23 mouse cellular contexts compared by ENCODE assay signal in the genomic region with DNA sequence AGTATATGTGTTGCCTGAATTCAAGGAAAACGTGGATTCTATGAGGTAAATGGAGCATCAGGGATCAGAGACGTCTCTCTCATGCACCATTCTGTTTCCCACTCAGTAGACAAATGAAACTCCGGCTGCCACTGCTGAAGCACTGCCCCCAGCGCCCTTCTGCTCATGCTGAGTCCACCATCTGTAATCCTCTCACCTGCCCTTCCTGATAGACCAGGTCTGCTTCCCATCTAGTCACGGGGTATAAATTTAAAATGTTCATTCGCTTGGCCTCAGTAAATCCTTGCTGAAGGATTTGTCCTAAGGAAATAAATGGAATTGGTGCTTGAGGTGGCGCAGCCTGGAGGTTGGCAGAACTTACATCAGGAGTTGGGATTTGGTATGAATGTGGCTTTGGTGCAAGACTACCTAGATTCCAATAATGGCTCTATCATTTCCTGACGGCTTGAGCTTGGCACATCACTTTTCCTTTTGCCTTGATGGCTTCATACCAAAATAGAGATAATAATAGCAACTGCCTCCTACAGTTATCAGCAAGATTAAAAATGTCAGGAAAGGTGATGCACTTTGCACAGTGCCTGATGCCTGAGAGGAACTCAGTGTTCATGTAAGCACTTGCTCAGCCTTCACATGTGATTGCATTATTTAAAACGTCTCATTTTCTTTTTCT.
DNase-seq lines count a peak whose midpoint lies in the region; ATAC-seq and TF ChIP-seq lines count a peak whose summit lies in the region.
"Had no signal": no experiment of that assay in that cellular context is flagged by ENCODE, and none has a peak within 500 bp of the region (broad histone marks: within the 10 kb centered on the region; RNA-seq: fewer than 3 reads in every experiment).

No protein-coding gene starts in this region.

- no peak for TF ChIP-seq CTCF in left cerebral cortex, adult 2 months (IDR thresholded peaks at IDR 0.05)

- intact Hi-C loops in left cerebral cortex, adult 2 months (cut with DNase I), result no loop called here

- H3K4me3 ChIP-seq in heart, embryonic 12.5 days, result no peak overlapping the region
- H3K4me3 ChIP-seq in left cerebral cortex, adult 2 months, result no peak overlapping the region
- H3K4me3 ChIP-seq: embryonic facial prominence, embryonic 12.5 days; forebrain, embryonic 13.5 days; myocyte had no signal

- no peaks in the 10 kb centered on the region for H3K36me3 ChIP-seq in heart, embryonic 12.5 days
- H3K36me3 ChIP-seq: embryonic facial prominence, embryonic 12.5 days; G1E had no signal

- H3K9ac ChIP-seq in heart, embryonic 12.5 days, result no peak overlapping the region
- H3K9ac ChIP-seq: embryonic facial prominence, embryonic 12.5 days; forebrain, embryonic 13.5 days had no signal

- no peak overlapping the region for H3K4me2 ChIP-seq in heart, embryonic 12.5 days
- H3K4me2 ChIP-seq: embryonic facial prominence, embryonic 12.5 days; forebrain, embryonic 13.5 days had no signal

- peak; percentile 18 to 38 for DNase-seq in heart, adult 18-20 months
- DNase-seq in brain, adult 2 months (ENCODE audit: low read depth, low spot score), result peak; percentile 97
- peak; percentile 93 for DNase-seq in cerebellum, adult 11-12 months
- peak; percentile 92 to 94 for DNase-seq in cerebellum, postnatal 10 days
- DNase-seq in thymus, postnatal 10 days (ENCODE audit: low spot score in 2 of 2), result no peak
- no peak for DNase-seq in kidney, postnatal 4 days
- DNase-seq in left cerebral cortex, adult 2 months (ENCODE audit: extremely low spot score in 1 of 2, low spot score in 2 of 2), result no peak
- DNase-seq: adrenal gland, adult 2 months; gastrocnemius, postnatal 10 days; kidney, adult 9 months; kidney, postnatal 36 days; lung, postnatal 4 days; midbrain, embryonic 14.5 days; thymus, postnatal 4 days had no signal

- no peaks in the 10 kb centered on the region for H3K9me3 ChIP-seq in heart, embryonic 12.5 days (replicated peaks)
- H3K9me3 ChIP-seq: embryonic facial prominence, embryonic 12.5 days; forebrain, embryonic 13.5 days; G1E had no signal

- no peak for ATAC-seq in heart, embryonic 12.5 days (ENCODE audit: insufficient number of reproducible peaks, low FRiP score)
- ATAC-seq: hindbrain, embryonic 16.5 days; intestine, embryonic 16.5 days; Patski had no signal

- 73% methylated on average over 9 of the region's 9 CpGs for WGBS in heart, embryonic 12.5 days

- H3K27me3 ChIP-seq in heart, embryonic 12.5 days (replicated peaks), result no peaks in the 10 kb centered on the region
- H3K27me3 ChIP-seq: CH12.LX; embryonic facial prominence, embryonic 12.5 days; forebrain, embryonic 13.5 days had no signal

- H3K4me1 ChIP-seq in heart, embryonic 12.5 days (replicated peaks), result 0 out of 2 replicates have a peak, but pooled peaks cover 2% of the 10 kb centered on the region
- H3K4me1 ChIP-seq: embryonic facial prominence, embryonic 12.5 days had no signal

- no peak overlapping the region for H3K27ac ChIP-seq in heart, embryonic 12.5 days (ENCODE audit: poor library complexity, severe bottlenecking)
- H3K27ac ChIP-seq in left cerebral cortex, adult 2 months, result no peak overlapping the region; the same call in 1 of the 2 replicates
- H3K27ac ChIP-seq: embryonic facial prominence, embryonic 12.5 days; forebrain, embryonic 13.5 days had no signal

Comparison
In these comparisons a context has a peak if more than half of its experiments do, and no peak if none do; other contexts are left out.
1. DNase-seq: peak in heart, adult 18-20 months (2 of 2), brain, adult 2 months (single experiment), cerebellum, adult 11-12 months (single experiment) and cerebellum, postnatal 10 days (2 of 2); none in thymus, postnatal 10 days (0 of 2), kidney, postnatal 4 days (0 of 2) and left cerebral cortex, adult 2 months (0 of 2).